Mouse (Mus musculus) lung, postnatal 0 days (tissue): Measurements from ENCODE around the gene Txn2.

Experiments used
- CTCF ChIP-seq: IDR thresholded peaks from 2 replicates; pipeline ENCODE4 v1.5.1; 2016; ENCODE audit warnings: antibody characterized with exemption, mild to moderate bottlenecking
- EP300 ChIP-seq: IDR thresholded peaks from 2 replicates; pipeline ENCODE4 v1.6.1; 2016; ENCODE audit warnings: antibody characterized with exemption, mild to moderate bottlenecking, control low read depth

DNA sequence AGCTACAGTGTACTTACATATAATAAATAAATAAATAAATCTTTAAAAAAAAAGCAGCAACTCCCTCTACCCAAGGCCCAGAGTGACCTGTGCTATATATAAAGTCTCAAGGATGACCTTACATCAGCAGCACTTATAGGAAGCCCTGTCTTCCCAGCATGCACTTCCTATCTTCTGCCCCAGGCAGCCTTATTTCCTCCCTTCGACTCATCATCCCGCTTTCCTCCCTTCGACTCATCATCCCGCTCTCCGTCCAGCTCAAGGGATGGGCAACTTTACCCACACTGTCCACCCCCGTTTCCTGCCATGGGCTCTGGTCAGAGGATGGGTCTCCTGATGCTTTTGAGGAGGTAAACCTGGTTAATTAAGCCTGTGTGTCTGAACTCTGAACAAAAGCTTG, 7.2 kb downstream of the Txn2 start:
- no peak for TF ChIP-seq CTCF
- TF ChIP-seq EP300, result no peak
